Mouse (Mus musculus) kidney, postnatal 14 days (tissue): ENCODE data around the gene Rbm15b.

Source experiments
- DNase-seq: peaks from one replicate; pipeline ENCODE4 v3.0.0; 2022; ENCODE audit warnings: mixed read lengths

Gene Rbm15b

DNA sequence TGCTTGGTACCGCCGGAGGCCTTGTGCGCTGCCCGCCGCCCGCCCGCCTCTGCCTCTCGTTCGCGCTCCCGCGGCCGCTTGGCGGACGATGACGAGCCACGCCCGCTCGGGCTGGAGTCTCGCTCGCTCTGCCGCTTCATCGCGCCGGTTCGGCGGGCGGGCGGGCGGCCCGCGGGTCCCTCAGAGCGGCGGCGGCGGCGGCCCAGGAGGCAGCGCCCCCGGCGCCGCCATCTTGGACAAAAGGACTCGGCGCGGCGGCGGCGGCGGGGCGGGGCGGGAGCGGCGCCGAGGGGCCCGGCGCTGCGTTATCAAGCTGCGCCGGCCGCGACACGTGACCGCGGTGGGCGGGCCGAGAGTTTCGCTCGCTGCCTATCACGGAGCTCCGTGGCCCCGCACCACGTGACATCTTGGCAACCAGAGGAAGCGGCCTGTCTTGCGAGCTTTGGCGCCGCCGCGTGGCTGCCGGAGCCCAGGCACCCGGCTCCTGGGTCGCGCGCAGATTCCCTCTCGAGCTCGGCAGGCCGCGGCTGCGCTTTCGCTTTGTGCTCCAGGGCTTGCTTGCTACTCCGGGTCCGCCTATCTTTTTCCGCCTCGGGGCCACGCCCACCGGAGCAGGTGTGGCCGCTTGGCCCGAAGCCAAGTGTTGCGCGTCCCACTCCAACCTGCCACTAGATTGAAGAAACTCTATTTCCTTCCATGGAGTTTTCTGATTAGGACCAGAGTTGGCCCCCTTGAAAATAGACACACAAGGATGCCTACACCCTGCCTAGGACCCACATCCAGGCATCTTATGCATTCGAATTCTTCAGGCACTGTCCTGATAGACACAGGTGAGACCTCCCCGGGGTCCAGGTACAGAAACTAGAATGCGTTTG, at the start of gene Rbm15b:
Rbm15b (minus strand) TSS at position 601 of the 875 bp plus-strand sequence.
- peak; percentile 99 for DNase-seq

DNA sequence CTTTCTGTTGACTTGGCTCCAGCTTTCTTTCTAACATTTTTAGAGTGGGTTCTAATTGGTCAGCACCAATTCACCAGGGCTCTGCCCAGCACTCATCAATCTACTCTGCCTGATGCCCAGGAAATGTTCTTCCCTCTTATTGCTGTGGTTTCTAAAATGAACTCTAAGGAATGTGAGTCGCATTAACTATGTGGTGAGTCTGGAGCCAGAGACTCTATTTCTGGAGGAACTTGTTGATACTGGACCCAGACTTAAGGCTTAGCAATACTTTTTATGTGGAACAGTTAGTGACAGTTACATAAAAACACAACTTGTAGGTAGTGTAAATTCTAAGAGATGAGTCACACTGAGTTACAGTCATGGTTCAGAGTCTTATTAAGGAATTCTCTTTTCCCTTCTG, 47.8 kb upstream of the Rbm15b start:
- no peak for DNase-seq

DNA sequence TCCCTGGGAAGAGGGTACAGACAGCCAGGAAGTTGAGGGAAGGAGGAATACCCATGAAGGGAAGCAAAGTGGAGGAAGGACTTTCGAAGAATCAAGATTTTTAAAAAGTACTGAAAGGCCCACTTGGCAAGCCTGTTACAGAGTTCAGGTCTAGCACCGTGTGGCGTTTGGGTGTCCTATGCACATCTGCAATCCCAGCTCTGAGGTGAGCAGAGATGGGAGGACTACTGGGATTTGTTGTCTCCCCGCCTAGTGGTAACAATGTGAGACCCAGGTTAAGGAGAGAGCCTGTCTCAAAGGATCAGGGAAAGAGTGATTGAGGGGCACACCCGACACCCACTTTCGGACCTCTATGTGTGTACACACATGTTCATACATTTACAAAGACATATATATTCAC, 27.6 kb upstream of the Rbm15b start:
- no peak for DNase-seq

GRCm38 (mm10) chr9:106913759-106914158, 26.5 kb upstream of the Rbm15b start:
- DNase-seq: peak; percentile 14

DNA sequence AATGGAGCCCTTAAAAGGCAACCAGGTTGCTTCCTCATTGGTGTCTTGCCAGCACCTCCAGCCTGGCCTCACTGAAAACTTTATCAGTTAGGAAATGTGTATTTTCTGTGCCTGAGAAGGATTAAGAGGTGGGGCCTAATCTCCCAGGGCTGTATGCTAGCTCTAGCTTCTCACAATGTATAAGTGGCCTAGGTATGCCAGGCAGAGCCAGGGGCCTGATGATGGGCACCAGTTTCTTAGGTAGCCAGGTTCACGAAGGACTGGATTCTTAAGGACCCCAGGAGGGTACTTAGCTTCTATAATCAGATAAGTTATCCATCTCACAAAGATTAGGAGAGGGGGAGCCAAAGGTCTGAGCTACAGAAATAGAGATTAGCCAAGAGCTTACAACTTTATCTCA, 24.4 kb upstream of the Rbm15b start:
- DNase-seq: no peak

- DNase-seq: no peak
Measured at GRCm38 (mm10) chr9:106908715-106909114, 21.5 kb upstream of the Rbm15b start.

- no peak for DNase-seq
Measured at GRCm38 (mm10) chr9:106908174-106908573, 20.9 kb upstream of the Rbm15b start.

DNA sequence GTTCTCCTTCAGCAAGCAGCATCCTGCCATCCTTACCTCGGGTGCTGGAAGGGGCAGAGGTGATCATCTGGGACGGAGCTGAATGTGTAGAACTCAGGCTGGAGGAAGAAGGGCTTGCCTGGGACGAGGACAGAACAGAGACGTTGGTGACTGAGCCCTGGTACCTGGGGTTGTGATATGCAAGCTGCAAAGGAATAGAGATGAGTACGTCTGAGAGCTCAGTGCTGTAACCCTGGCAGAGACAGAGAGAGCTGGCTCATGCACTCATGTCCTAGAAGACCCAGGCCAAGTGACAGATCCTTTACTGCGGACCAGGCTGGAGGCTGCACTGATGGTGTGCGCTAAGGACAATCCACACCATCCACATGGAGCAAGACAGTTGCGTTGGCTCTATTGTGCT, 19.4 kb upstream of the Rbm15b start:
- DNase-seq: no peak

- DNase-seq: peak; percentile 54
Measured at GRCm38 (mm10) chr9:106903791-106904134, 16.5 kb upstream of the Rbm15b start.

- DNase-seq: no peak
Measured at GRCm38 (mm10) chr9:106903099-106903790, 16.0 kb upstream of the Rbm15b start.

DNA sequence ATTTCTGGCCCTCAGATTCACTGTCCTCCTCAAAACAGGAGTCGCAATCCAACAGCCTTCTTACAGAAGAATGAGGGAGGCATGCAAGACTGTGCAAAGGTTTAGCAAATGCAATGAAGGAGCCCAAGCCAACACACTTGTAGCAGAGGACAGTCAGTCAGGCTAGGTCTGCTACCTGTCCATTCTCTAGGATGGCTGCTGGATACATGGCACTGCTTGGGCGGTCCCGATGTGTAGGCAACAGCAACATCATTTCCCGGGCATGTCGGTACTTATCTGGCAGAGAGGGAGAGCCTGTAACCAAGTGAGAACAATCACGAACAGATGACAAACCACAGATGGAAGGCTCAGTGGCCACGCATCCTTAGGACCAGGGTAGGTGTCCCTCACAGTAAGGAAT, 14.4 kb upstream of the Rbm15b start:
- no peak for DNase-seq

- DNase-seq: no peak
Measured at GRCm38 (mm10) chr9:106898901-106899300, 11.7 kb upstream of the Rbm15b start.

DNA sequence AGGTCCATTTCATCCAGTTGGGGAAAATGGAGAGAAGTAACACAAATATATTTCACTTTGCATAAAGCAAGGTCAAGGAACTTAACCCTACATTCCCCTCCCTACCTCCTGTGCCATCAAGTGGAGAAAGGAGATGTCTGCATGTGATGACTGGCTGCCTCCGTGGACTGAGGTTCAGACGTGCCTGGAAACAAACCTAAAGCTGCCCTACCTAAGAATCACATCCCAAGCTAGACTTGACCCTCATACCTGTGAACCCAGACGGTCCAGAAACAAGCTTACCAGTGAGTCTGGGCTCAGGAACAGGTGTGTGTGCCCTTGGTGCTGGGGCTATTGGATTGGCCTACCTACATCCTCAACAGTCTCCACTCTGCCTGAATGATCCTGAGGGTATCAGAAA, 6.1 kb upstream of the Rbm15b start:
- DNase-seq: no peak

DNA sequence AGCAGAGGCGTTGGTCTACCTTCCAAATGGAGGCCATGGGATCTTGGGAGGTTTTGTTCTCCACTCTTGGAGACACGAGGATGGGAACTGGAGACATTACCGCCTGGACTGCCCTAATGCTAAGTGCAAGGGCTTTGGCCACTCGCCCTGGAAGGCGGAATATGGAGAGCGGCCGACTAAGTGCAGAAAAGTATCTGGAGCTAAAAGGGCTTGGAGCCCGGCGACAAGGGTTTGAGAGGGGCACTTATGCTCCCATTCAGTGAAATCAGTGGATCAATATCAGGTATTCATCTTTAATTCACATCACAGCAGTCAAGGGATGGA, 5.3 kb upstream of the Rbm15b start:
- no peak for DNase-seq

- DNase-seq: peak; percentile 99
Measured at GRCm38 (mm10) chr9:106891829-106892551, 4.8 kb upstream of the Rbm15b start, which contains the start of gene Manf. Manf (minus strand) TSS chr9:106891979.

DNA sequence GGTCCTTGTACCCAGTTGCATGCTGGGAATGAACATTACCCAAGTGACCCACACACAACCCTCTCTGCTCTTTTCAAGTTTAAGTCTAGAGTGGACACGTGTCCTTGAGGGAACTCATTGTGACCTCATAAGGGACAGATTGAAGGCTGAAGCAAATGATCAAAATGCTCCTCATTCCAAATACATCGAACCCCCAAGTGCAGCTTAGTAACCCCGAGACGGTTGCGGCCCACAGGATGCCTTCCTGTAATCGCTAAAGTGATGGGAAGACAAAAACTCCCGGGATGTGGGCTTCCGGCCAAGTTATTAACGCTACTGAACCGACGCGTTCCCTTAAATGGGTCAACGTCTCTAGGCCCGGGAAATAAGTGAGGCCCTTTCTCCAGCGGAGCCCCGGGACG, 4.1 kb upstream of the Rbm15b start:
- DNase-seq: no peak

DNA sequence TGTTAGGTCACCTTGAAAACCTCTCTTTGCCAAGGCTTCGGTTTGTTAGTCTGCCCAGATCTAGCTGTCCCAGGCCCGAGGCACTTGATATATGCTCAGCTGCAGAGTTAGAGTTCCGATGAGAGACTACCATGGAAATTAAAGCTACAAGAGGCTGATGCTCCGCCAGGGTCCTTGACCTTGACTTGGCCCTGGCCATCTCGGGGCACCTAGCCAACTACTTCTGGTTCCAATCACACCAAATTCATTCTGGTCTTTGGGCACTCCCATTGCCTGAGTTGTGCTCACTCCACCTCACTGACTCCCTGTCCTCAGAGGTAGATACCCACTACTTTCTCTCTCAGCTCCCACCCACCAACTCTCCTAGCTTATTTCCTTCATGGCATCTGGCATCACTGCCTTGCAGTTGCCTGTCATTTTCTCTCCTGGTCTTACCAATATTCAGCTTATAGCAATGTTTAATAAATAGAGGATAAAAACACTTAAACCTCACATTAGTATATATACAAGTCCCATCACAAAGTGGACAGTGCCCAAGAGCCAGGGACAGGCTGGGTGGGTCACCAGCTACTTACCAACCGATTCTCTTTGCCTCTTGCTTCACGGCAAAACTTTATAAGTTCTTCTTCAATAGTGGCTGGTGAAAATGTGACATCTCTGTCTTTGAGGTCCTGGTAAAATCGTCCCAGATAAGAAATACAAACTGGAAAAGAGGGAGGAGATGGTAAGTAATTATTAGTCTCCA, 3.4 kb upstream of the Rbm15b start:
- DNase-seq: peak; percentile 26

DNA sequence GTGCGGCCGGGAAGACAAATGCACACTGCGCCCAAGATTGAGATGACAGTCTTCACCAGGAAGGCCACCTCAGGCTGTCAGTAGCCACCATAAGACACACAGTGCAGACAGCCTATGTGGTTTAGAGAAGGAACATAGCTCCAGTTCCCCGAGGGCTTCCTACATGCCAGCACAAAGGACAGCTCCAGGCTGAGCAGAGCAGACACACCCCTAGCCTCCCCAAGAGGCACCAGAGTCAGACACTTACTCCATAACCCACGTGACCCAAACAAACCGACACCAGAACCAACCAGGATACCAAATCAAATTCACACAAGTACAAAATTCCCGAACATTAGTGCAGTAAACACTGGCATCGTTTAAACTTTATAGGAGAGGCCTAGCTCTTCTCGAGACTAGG, 2.1 kb upstream of the Rbm15b start:
- DNase-seq: no peak

GRCm38 (mm10) chr9:106888346-106888745, 1.1 kb upstream of the Rbm15b start:
- DNase-seq: no peak

DNA sequence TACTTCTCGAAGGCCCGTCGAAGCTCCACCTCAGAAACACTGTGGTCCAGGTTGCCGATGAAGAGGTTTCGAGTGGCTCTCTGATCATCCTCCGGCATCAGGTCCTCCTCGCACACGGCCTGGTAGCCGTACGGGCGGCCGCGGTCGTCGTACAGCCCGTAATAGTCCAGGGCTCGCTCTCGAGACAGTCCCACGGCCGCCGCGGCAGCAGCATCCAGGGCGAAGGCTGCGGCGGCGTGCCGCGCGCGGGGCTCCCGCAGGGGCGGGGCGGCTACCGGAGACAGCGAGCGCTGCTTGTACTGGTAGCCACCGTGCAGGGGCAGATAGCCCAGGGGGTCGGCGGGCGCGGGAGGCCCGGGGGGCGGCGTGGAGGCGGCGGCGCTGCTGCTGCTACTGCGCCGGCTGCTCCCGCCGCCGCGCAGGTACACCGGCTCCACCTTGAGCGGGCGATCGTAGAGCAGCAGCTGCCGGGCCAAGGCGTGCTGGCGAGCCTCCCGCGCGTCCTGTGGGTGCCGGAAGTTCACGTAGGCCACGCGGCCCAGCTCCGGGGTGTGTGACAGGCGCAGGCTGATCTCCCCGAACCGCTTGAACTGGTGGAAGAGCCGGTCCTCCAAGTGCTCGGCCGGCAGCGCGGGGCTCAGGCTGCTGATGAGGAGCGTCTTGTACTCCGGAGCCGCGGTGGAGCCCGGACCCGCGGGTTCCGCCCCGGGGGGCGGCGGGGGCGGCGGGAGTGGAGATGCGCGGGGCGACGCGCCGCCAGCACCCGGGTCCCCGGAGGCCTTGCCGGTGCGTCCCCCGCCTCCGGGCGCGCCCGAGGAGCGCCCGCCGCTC, 1.1 kb downstream of the Rbm15b start:
- DNase-seq: peak; percentile 61

DNA sequence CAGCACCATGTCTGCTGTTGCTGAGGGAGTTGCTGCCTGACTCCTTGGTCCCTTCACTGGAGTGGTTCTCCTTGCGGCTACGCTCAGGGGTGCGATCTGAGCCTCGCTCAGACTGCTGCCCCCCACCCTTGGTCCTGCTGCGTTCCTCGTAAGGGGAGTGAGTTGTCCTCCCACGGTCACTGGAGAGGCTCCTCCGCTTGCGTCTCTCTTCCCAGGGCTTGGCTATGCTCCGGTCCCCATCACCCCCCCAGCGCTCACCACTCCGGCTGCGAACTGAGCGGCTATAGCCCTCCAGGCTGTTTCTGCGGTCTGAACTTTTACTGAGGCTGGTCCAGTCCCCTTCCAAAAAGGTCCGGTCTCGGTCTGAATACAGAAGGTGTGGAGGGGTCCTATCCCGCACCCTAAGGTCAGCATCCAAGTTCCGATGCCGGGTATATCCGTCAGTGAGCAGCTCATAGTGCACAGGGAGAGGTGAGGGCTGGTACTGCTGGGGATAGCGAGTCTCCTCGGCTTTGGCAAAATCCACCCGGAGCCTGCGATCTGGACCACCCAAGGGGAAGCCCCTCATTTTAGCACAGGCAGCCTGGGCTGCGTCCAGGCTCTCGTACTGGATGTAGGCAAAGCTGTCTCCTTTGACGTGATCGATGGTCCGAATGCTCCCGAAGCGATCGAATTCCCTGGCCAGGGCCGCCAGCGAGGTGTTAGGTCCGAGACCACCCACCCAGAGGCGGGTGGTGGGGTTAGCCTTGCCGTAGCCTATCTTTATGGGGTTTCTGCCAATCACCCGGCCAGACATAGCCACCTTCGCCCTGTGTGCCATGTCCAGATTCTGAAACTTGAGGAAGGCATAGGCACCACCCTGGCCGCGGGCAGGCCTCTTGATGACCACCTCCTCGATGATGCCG, 2.0 kb downstream of the Rbm15b start:
- DNase-seq: peak; percentile 18
